Mouse (Mus musculus) cerebellum, adult 2 months (tissue): ENCODE measurements around the gene Snx3.

Experiments used
- CTCF ChIP-seq: fragments of 200-500 bp; IDR thresholded peaks from 2 replicates; pipeline ENCODE4 v1.5.1; 2011; ENCODE audit warnings: low read depth, mild to moderate bottlenecking, control low read depth, low read length, moderate library complexity, borderline replicate concordance; ENCODE audit not compliant: insufficient read depth
- POLR2A ChIP-seq: fragments of 200-500 bp; IDR thresholded peaks from 2 replicates; pipeline ENCODE4 v1.6.1; 2011; ENCODE audit warnings: low read length, control low read depth, borderline replicate concordance; ENCODE audit not compliant: insufficient read depth

DNA sequence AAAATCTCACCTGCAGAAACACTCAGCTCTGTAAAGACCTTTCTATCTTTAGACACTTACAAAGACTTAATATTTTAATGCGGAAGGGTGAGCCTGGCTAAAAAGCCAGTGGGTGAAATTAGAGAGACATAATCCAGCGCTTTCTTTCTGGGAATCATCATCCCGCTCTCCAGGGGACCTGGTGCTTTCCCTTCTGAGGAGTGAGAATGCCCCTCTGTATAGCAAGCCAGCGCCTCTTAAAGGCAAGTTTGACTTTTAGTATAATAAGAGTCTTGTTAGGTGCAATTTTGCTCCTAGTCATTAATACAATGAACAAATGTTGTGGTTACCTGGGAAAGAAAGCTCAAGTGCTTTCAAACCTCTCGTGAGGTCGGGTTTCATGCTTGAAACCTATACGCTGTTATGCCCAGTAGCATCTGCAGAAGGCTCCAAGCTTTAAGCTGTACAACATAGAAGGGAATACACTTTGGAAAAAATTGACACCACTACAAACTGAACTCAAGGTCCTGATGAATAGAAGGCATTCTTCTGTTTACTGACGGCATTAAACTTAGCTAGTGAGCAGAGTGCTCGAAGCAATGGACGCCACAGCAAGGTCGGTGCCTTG lies 21.8 kb downstream of the Snx3 start:
- no peak for TF ChIP-seq CTCF
- TF ChIP-seq POLR2A: no peak
